Mouse (Mus musculus) forebrain, embryonic 16.5 days (tissue): ENCODE data around the gene Znrf3. TPM values are rescaled to one million over a fixed set of nuclear protein-coding genes. Genes with fewer than 3 reads are reported as not detected.

Experiments used
- ATAC-seq: fragments of 200-750 bp; cut with Nextera tagmentation; 2 replicates; pipeline ENCODE4 v1.8.0; 2017; ENCODE audit warnings: mild to moderate bottlenecking, moderate library complexity
- H3K27ac ChIP-seq: fragments of 300-500 bp; sonication (generic); 2 replicates; pipeline ENCODE4 v1.5.1; 2014; ENCODE audit warnings: low read length, control low read depth
- H3K27me3 ChIP-seq: fragments of 300-500 bp; sonication (generic); replicated peaks from 2 replicates; pipeline ENCODE4 v1.6.1; 2014; ENCODE audit warnings: low read length; ENCODE audit not compliant: control insufficient read depth, insufficient read depth
- H3K36me3 ChIP-seq: fragments of 300-500 bp; sonication (generic); 2 replicates; pipeline ENCODE4 v1.6.1; 2014; ENCODE audit not compliant: control insufficient read depth, insufficient read depth
- H3K4me1 ChIP-seq: fragments of 300-500 bp; sonication (generic); replicated peaks from 2 replicates; pipeline ENCODE4 v1.6.1; 2014; ENCODE audit warnings: low read length; ENCODE audit not compliant: control insufficient read depth, insufficient read depth
- H3K4me2 ChIP-seq: fragments of 300-500 bp; sonication (generic); 2 replicates; pipeline ENCODE4 v1.6.1; 2014; ENCODE audit warnings: mild to moderate bottlenecking, low read length, control low read depth
- H3K4me3 ChIP-seq: fragments of 300-500 bp; sonication (generic); replicated peaks from 2 replicates; pipeline ENCODE4 v1.5.1; 2014; ENCODE audit warnings: mild to moderate bottlenecking, low read length, control low read depth
- H3K9ac ChIP-seq: fragments of 300-500 bp; sonication (generic); replicated peaks from 2 replicates; pipeline ENCODE4 v1.6.1; 2014; ENCODE audit warnings: low read depth, low read length, control low read depth
- H3K9me3 ChIP-seq: fragments of 300-500 bp; sonication (generic); 2 replicates; pipeline ENCODE4 v1.6.1; 2016; ENCODE audit warnings: low read length; ENCODE audit not compliant: control insufficient read depth
- WGBS: fragments of 180-500 bp; shearing (Covaris S2); extraction: QIAGEN DNeasy Blood & Tissue Kit; methylation state at CpG from one replicate; pipeline ENCODE4 v1.1.7; 2014; 5-methylcytosine and 5-hydroxymethylcytosine counted together
- polyA plus RNA-seq: library from polyadenylated mRNA; unstranded; fragments of >200 nt; fragmentation: Nextera tagmentation; extraction: Ambion mirVana; gene quantifications from 2 replicates; pipeline ENCODE4 v1.2.1, GENCODE M21; 2015

Gene Znrf3
- polyA plus RNA-seq, 1 experiment from 2014 or later = 6.9 TPM

GRCm38 (mm10) chr11:5289826-5290580 is 154.6 kb downstream of the Znrf3 start:
- no peaks in the 10 kb centered on the region for H3K36me3 ChIP-seq
- no peak overlapping the region for H3K27ac ChIP-seq
- H3K9me3 ChIP-seq = no peaks in the 10 kb centered on the region
- no peak for ATAC-seq
- WGBS = 59% methylated on average over 4 of the region's 4 CpGs
- H3K4me3 ChIP-seq = no peak overlapping the region
- H3K4me1 ChIP-seq = no peaks in the 10 kb centered on the region; the same call in 1 of the 2 replicates
- H3K27me3 ChIP-seq = no peaks in the 10 kb centered on the region
- H3K9ac ChIP-seq = no peak overlapping the region
- H3K4me2 ChIP-seq = no peak overlapping the region

DNA sequence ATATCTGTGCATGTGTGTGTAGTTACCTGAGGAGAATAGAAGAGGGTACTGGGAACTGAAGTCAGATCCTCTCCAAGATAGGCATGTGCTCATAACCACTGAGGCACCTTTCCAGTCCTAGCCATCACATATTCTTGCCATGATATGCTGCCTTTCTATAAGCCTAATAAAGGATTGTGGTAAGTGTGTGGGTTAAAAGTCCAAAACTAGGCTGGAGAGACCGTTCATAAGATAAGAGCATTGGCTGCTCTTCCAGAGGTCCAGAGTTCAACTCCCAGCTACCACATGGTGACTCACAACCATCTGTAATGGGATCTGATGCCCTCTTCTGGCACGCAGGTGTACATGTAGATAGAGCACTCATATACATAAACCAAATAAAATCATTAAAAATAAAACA is 160.7 kb downstream of the Znrf3 start:
- H3K27me3 ChIP-seq = no peaks in the 10 kb centered on the region
- no peak overlapping the region for H3K27ac ChIP-seq
- H3K4me2 ChIP-seq = no peak overlapping the region
- no peak for ATAC-seq
- 97% methylated on average over 2 of the region's 2 CpGs for WGBS
- H3K36me3 ChIP-seq = peaks cover 3% of the 10 kb centered on the region; the same call in 1 of the 2 replicates
- H3K4me3 ChIP-seq = no peak overlapping the region
- H3K9ac ChIP-seq = no peak overlapping the region
- no peaks in the 10 kb centered on the region for H3K9me3 ChIP-seq
- H3K4me1 ChIP-seq = no peaks in the 10 kb centered on the region

DNA sequence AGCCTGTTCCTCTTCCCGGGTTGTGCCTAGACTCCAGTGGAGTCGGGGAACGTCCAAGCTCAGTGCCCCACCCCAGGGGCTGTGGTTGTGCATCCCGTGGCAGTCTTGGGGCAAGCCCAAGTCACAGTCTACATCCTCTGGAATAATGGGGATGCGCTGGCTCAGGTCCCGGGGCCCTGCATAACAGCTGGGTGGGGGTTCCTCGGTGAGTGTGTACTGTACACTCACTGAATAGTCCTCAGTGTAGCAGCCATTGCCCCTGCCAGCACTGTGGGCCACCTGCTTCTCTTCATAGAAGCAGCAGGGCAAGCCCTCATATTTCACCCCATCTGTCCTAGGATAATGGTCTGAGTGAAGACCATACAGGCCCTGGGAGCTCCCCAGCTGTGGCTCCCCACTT is 163.7 kb downstream of the Znrf3 start:
- Histone ChIP-seq H3K27ac (no peak overlapping the region), H3K9ac (no peak overlapping the region), H3K9me3 (no peaks in the 10 kb centered on the region), H3K36me3 (peaks cover 3% of the 10 kb centered on the region; the same call in 1 of the 2 replicates), H3K4me2 (no peak overlapping the region), H3K27me3 (no peaks in the 10 kb centered on the region), H3K4me1 (no peaks in the 10 kb centered on the region; the same call in 1 of the 2 replicates), H3K4me3 (no peak overlapping the region)
- 80% methylated on average over 7 of the region's 7 CpGs for WGBS
- 0 out of 2 replicates have a peak, but pooled peaks have one; percentile 18 for ATAC-seq

GRCm38 (mm10) chr11:5278463-5278862 is 166.2 kb downstream of the Znrf3 start:
- no peak overlapping the region for H3K4me3 ChIP-seq

DNA sequence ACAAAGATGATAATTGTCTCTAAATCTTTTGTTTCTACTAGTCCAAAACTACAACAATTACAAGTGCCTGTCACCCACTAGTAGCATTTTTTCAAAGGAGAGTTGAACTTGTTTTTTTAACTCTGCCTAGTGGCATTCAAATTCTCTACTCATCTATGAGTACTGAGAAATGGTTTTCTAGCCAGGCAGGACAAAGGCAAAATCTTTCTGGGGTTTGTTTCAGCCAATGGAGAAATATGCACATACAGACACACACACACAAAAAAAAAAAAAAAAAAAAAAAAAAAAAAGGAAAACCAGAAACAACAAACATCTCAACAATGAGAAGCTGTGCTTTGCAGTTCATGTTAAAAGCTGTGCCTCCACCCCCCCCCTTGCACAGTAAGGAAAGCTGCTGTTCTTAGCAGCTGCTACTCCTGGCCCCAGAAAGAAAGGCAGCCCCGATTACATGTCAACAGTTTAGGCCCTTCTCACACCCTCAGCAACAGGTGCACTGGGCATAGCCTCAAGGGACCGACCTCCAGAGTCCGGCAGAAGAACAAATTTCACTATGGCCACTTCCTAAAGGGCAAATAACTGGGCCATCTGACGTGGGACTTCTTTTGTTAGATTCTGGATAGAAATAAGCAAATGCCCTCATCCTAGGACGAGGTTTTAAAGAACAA is 167.2 kb downstream of the Znrf3 start:
- H3K4me3 ChIP-seq = no peak overlapping the region
- H3K36me3 ChIP-seq = no peaks in the 10 kb centered on the region
- H3K9me3 ChIP-seq = no peaks in the 10 kb centered on the region
- no peaks in the 10 kb centered on the region; the same call in 1 of the 2 replicates for H3K4me1 ChIP-seq
- ATAC-seq = no peak
- no peak overlapping the region for H3K9ac ChIP-seq
- H3K27ac ChIP-seq = no peak overlapping the region
- no peak overlapping the region for H3K4me2 ChIP-seq
- WGBS = 59% methylated on average over 5 of the region's 5 CpGs
- no peaks in the 10 kb centered on the region for H3K27me3 ChIP-seq

More at GRCm38 (mm10) chr11:5278463-5278862, 166.2 kb downstream of the Znrf3 start:
- WGBS = 89% methylated on average over 2 of the region's 2 CpGs
- 0 out of 2 replicates have a peak, but pooled peaks cover 3% of the 10 kb centered on the region for H3K36me3 ChIP-seq
- H3K27me3 ChIP-seq = no peaks in the 10 kb centered on the region
- no peaks in the 10 kb centered on the region; the same call in 1 of the 2 replicates for H3K4me1 ChIP-seq
- no peak overlapping the region for H3K4me2 ChIP-seq
- H3K9me3 ChIP-seq = no peaks in the 10 kb centered on the region
- H3K27ac ChIP-seq = no peak overlapping the region
- H3K9ac ChIP-seq = no peak overlapping the region
- no peak for ATAC-seq

DNA sequence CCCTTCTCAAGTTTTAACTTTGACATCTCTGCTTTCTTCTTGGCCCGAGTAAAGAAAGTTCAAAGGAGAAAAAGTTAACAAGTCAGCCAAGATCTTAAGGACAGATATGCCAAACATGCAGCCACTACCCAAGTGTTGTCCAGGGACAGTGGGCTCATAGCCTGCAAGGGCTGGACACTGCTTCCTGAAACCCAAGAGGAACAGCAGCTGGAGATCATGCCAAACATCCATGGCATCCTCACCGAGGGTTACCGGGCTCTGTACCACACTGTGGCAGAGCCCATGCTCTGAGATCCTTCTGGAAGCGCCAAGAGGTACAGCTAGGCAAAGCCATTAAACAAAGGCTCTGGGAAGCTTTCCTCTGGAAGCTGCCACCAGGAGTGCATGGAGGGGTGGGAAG is 169.4 kb downstream of the Znrf3 start:
- no peak overlapping the region for H3K9ac ChIP-seq
- no peak overlapping the region for H3K27ac ChIP-seq
- no peak for ATAC-seq
- H3K27me3 ChIP-seq = no peaks in the 10 kb centered on the region
- peaks cover 5% of the 10 kb centered on the region for H3K4me1 ChIP-seq
- no peak overlapping the region for H3K4me3 ChIP-seq
- no peak overlapping the region for H3K4me2 ChIP-seq
- H3K9me3 ChIP-seq = no peaks in the 10 kb centered on the region
- 76% methylated on average over 4 of the region's 4 CpGs for WGBS
- no peaks in the 10 kb centered on the region for H3K36me3 ChIP-seq

DNA sequence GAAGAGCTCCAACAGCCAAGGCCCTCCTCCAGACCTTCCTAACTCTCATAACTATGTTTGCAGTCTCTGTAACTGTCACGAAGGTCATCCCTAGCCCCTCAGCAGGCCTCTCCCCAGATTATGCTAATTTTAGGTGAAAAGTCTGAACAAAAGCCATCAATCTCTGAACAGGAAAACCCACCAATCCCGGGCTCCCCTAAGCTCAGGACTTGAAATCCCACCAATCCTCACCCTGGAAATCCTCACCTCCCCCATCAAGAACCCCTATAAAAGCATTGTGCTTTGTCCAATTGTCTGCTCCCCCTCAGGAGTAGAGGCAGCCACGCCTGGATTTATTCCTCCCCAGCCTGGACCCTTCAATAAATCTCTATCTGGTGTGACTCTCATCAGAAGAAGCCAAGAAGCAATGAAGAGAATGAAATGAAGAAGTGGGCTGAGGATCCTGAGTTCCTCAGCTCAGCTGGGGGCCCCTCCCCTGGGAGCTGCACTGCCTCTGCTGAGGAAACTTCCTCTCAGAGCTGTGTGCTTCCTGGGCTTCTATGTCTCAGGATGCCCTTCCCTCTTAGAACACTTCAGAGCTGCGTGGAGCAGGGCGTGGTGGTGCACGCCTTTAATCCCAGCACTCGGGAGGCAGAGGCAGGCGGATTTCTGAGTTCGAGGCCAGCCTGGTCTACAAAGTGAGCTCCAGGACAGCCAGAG is 172.0 kb downstream of the Znrf3 start:
- H3K4me2 ChIP-seq = no peak overlapping the region
- H3K27ac ChIP-seq = no peak overlapping the region
- H3K9me3 ChIP-seq = no peaks in the 10 kb centered on the region
- peaks cover 5% of the 10 kb centered on the region for H3K4me1 ChIP-seq
- WGBS = 79% methylated on average over 9 of the region's 9 CpGs
- ATAC-seq = no peak
- H3K9ac ChIP-seq = no peak overlapping the region
- H3K27me3 ChIP-seq = no peaks in the 10 kb centered on the region
- no peaks in the 10 kb centered on the region for H3K36me3 ChIP-seq
- H3K4me3 ChIP-seq = no peak overlapping the region

GRCm38 (mm10) chr11:5272066-5272360 is 172.6 kb downstream of the Znrf3 start:
- ATAC-seq = no peak
- no peaks in the 10 kb centered on the region for H3K36me3 ChIP-seq
- H3K27me3 ChIP-seq = no peaks in the 10 kb centered on the region
- H3K4me3 ChIP-seq = no peak overlapping the region
- no peak overlapping the region for H3K9ac ChIP-seq
- H3K4me1 ChIP-seq = peaks cover 5% of the 10 kb centered on the region; the same call in 1 of the 2 replicates
- H3K27ac ChIP-seq = no peak overlapping the region
- 53% methylated on average over 4 of the region's 4 CpGs for WGBS
- H3K4me2 ChIP-seq = no peak overlapping the region
- no peaks in the 10 kb centered on the region for H3K9me3 ChIP-seq
